Mouse (Mus musculus): ENCODE measurements around the gene Mettl18. TPM values are rescaled to one million over a fixed set of nuclear protein-coding genes. Genes with fewer than 3 reads are reported as not detected.
"Not testable (repeated sequence)": the region's sequence is repeated elsewhere in the genome, so short reads cannot be mapped to it uniquely, and the experiment has no call there.

Gene Mettl18
- polyA plus RNA-seq, 1 experiment = 4.2 TPM

- no peak for DNase-seq
- 38% methylated on average over 6 of the region's 6 CpGs for WGBS
- no peak overlapping the region for H3K4me3 ChIP-seq (replicated peaks; ENCODE audit: insufficient read depth, low read depth, low read length)
- no peak for TF ChIP-seq CTCF (IDR thresholded peaks at IDR 0.05; ENCODE audit: borderline replicate concordance, insufficient read depth, low read depth, low read length)
- TF ChIP-seq POLR2A (IDR thresholded peaks at IDR 0.05; ENCODE audit: borderline replicate concordance, insufficient read depth, low read length) = no peak
- no peaks in the 10 kb centered on the region for H3K4me1 ChIP-seq (ENCODE audit: control insufficient read depth, insufficient read depth, low read length)
- no peak overlapping the region for H3K27ac ChIP-seq (ENCODE audit: insufficient read depth, low read length)
- H3K27me3 ChIP-seq (ENCODE audit: control insufficient read depth, insufficient read depth, low read length) = no peaks in the 10 kb centered on the region
Measured at GRCm38 (mm10) chr1:164019789-164020188, 25.1 kb downstream of the Mettl18 start.

DNA sequence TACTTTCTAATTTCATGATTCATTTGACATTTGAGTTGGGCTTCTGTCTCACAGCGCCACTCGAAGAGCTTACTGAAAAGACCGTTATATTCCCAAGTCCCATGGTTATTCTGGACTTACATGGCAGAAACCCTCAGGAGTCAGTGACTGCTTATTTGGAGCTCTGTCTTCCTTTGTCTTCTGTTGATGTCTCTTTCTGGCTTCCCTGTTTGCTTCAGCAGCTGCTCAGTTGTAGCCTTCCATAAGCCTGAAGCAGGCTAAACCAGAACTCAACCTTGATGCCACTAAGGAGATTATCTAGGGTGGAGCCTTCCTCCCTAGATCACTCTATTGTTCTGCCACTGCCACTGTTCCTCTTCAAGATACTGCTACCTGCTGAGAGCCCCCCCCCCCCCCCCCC, 26.1 kb downstream of the Mettl18 start:
- not testable (repeated sequence) for H3K4me3 ChIP-seq (replicated peaks; ENCODE audit: insufficient read depth, low read depth, low read length); H3K27ac ChIP-seq (ENCODE audit: insufficient read depth, low read length); H3K27me3 ChIP-seq (ENCODE audit: control insufficient read depth, insufficient read depth, low read length); DNase-seq; H3K4me1 ChIP-seq (ENCODE audit: control insufficient read depth, insufficient read depth, low read length)
- WGBS = 80% methylated on average over 3 of the region's 3 CpGs

DNA sequence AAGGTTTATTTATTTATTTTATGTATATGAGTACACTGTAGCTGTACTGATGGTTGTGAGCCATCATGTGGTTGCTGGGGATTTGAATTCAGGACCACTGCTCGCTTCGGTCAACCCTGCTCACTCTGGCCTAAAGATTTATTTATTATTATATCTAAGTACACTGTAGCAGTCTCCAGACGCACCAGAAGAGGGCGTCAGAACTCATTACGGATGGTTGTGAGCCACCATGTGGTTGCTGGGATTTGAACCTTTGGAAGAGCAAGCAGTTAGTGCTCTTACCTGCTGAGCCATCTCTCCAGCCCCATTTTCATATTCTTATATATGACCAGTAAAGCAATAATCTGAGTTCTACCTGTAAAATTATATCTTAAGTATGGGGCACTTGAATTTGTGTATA, 27.4 kb downstream of the Mettl18 start:
- 82% methylated on average over 5 of the region's 5 CpGs for WGBS
- not testable (repeated sequence) for H3K27me3 ChIP-seq (ENCODE audit: control insufficient read depth, insufficient read depth, low read length); DNase-seq; H3K4me3 ChIP-seq (replicated peaks; ENCODE audit: insufficient read depth, low read depth, low read length); H3K4me1 ChIP-seq (ENCODE audit: control insufficient read depth, insufficient read depth, low read length); H3K27ac ChIP-seq (ENCODE audit: insufficient read depth, low read length)

GRCm38 (mm10) chr1:164025685-164026084, 31.0 kb downstream of the Mettl18 start:
- WGBS = 87% methylated on average over 4 of the region's 4 CpGs
- H3K4me3 ChIP-seq (replicated peaks; ENCODE audit: insufficient read depth, low read depth, low read length) = no peak overlapping the region
- no peaks in the 10 kb centered on the region for H3K4me1 ChIP-seq (ENCODE audit: control insufficient read depth, insufficient read depth, low read length)
- no peaks in the 10 kb centered on the region for H3K27me3 ChIP-seq (ENCODE audit: control insufficient read depth, insufficient read depth, low read length)
- TF ChIP-seq CTCF (IDR thresholded peaks at IDR 0.05; ENCODE audit: borderline replicate concordance, insufficient read depth, low read depth, low read length) = no peak
- TF ChIP-seq POLR2A (IDR thresholded peaks at IDR 0.05; ENCODE audit: borderline replicate concordance, insufficient read depth, low read length) = no peak
- no peak overlapping the region for H3K27ac ChIP-seq (ENCODE audit: insufficient read depth, low read length)
- DNase-seq = no peak

DNA sequence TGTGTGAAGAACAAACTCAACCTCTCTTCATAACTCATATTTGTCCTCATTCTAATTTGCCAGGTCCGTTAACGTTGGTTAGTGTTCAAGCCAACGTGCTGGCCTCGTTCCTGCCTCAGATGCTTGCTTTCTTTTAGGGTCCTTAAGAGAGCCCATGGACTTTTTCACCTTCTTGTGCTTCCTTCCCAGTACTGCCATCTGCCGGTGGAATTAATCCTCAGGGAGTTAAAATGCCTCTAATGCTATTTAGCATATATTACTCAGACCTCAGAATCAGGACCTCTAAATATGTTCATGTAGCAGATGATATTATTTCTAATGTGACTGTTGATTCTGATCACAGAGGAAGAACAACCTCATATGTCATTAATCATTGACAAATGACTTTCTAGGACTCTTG, 32.7 kb downstream of the Mettl18 start:
- Histone ChIP-seq H3K27ac (ENCODE audit: insufficient read depth, low read length) (no peak overlapping the region), H3K4me1 (ENCODE audit: control insufficient read depth, insufficient read depth, low read length) (no peaks in the 10 kb centered on the region), H3K27me3 (ENCODE audit: control insufficient read depth, insufficient read depth, low read length) (no peaks in the 10 kb centered on the region), H3K4me3 (replicated peaks; ENCODE audit: insufficient read depth, low read depth, low read length) (no peak overlapping the region)
- no peak for DNase-seq
- no peak for TF ChIP-seq CTCF (IDR thresholded peaks at IDR 0.05; ENCODE audit: borderline replicate concordance, insufficient read depth, low read depth, low read length)
- TF ChIP-seq POLR2A (IDR thresholded peaks at IDR 0.05; ENCODE audit: borderline replicate concordance, insufficient read depth, low read length) = no peak
- WGBS = 62% methylated on average over 5 of the region's 5 CpGs

- Histone ChIP-seq H3K27me3 (ENCODE audit: control insufficient read depth, insufficient read depth, low read length) (no peaks in the 10 kb centered on the region), H3K27ac (ENCODE audit: insufficient read depth, low read length) (no peak overlapping the region), H3K4me3 (replicated peaks; ENCODE audit: insufficient read depth, low read depth, low read length) (no peak overlapping the region), H3K4me1 (ENCODE audit: control insufficient read depth, insufficient read depth, low read length) (no peaks in the 10 kb centered on the region)
- no peak for DNase-seq
- TF ChIP-seq POLR2A (IDR thresholded peaks at IDR 0.05; ENCODE audit: borderline replicate concordance, insufficient read depth, low read length) (no peak), CTCF (IDR thresholded peaks at IDR 0.05; ENCODE audit: borderline replicate concordance, insufficient read depth, low read depth, low read length) (no peak)
- WGBS = 76% methylated on average over 10 of the region's 10 CpGs
Measured at GRCm38 (mm10) chr1:164040385-164041135, 45.9 kb downstream of the Mettl18 start.

DNA sequence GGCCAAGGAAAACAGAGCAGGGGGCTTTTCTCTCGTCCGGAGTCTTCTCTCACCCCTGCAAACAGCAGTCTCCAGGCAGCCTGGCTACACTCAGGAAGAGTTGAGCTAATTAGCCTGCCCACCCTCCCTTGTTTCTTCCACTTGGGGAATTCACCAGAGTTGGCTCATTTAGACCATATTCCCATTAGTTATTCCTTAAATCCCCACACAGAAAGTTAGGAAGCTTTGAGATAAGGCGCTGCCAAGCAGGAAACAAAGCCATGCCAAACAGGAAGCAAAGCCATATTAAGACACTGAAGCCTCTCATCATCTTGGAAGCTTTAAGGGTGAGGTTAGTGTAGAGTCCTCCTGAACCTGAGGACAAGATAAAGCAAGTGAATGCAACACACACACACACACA, 48.9 kb downstream of the Mettl18 start:
- DNase-seq = no peak
- Histone ChIP-seq H3K4me1 (ENCODE audit: control insufficient read depth, insufficient read depth, low read length) (no peaks in the 10 kb centered on the region), H3K27ac (ENCODE audit: insufficient read depth, low read length) (no peak overlapping the region), H3K4me3 (replicated peaks; ENCODE audit: insufficient read depth, low read depth, low read length) (no peak overlapping the region), H3K27me3 (ENCODE audit: control insufficient read depth, insufficient read depth, low read length) (no peaks in the 10 kb centered on the region)
- WGBS = 53% methylated on average over 3 of the region's 3 CpGs
- TF ChIP-seq CTCF (IDR thresholded peaks at IDR 0.05; ENCODE audit: borderline replicate concordance, insufficient read depth, low read depth, low read length) (no peak), POLR2A (IDR thresholded peaks at IDR 0.05; ENCODE audit: borderline replicate concordance, insufficient read depth, low read length) (no peak)

Other genes starting within 250 kb of the Mettl18 start
- 104 and 111 TPM in 2 replicates for gene Kifap3, start 215.3 kb upstream of the Mettl18 start, polyA plus RNA-seq (2012; rRNA removed)
- 19.3 and 21.2 TPM in 2 replicates for gene Scyl3, start 65.8 kb upstream of the Mettl18 start, polyA plus RNA-seq (2012; rRNA removed)
- 1.2 and 1.8 TPM in 2 replicates for gene BC055324, start 93 bp upstream of the Mettl18 start, polyA plus RNA-seq (2012; rRNA removed)
- gene Sele, start 53.3 kb downstream of the Mettl18 start, polyA plus RNA-seq (2012; rRNA removed) = 0.05 TPM in 1 of 2 replicates, not detected in the other
- 0.15 and 0.27 TPM in 2 replicates for gene Sell, start 67.1 kb downstream of the Mettl18 start, polyA plus RNA-seq (2012; rRNA removed)
- gene Selp, start 120.4 kb downstream of the Mettl18 start, polyA plus RNA-seq (2012; rRNA removed) = not detected in 2 replicates
- gene F5, start 156.9 kb downstream of the Mettl18 start, polyA plus RNA-seq (2012; rRNA removed) = 1.1 and 2.5 TPM in 2 replicates